In genomic region chr16:20359643-20360295, GRCm38 (mm10) we compare ENCODE assay signal across 35 mouse cellular contexts. TPM values are rescaled to one million over a fixed set of nuclear protein-coding genes. Genes with fewer than 3 reads are reported as not detected.
DNase-seq lines count a peak whose midpoint lies in the region; ATAC-seq and TF ChIP-seq lines count a peak whose summit lies in the region.
"Had no signal": no experiment of that assay in that cellular context is flagged by ENCODE, and none has a peak within 500 bp of the region (broad histone marks: within the 10 kb centered on the region; RNA-seq: fewer than 3 reads in every experiment).

No protein-coding gene starts in this region.

- intact Hi-C loops in gastrocnemius, postnatal 14 days (cut with DNase I; ENCODE audit: low total_unique reads), result no loop called here

- peaks cover 11 to 15% of the 10 kb centered on the region in 2 experiments; a peak in 3 of 4 replicates for H3K4me1 ChIP-seq in ES-E14 (ENCODE audit: control insufficient read depth in 2 of 2, insufficient read depth in 2 of 2, low read length in 2 of 2, poor library complexity in 1 of 2)
- H3K4me1 ChIP-seq: embryonic facial prominence, embryonic 12.5 days; hindbrain, embryonic 10.5 days; hindbrain, embryonic 15.5 days; kidney, embryonic 15.5 days; limb, embryonic 13.5 days; midbrain, embryonic 10.5 days; midbrain, embryonic 15.5 days had no signal

- peaks cover 28% of the 10 kb centered on the region for H3K36me3 ChIP-seq in ES-E14 (ENCODE audit: control insufficient read depth, insufficient read depth, low read length, poor library complexity, severe bottlenecking)

- DNase-seq in lung, postnatal 36 days, result peak; percentile 37
- DNase-seq in lung, postnatal 10 days, result no peak
- DNase-seq in ES-E14 (ENCODE audit: low read depth, low spot score), result no peak
- no peak for DNase-seq in gastrocnemius, postnatal 14 days
- no peak for DNase-seq in kidney, postnatal 4 days
- DNase-seq: adrenal gland, adult 8-10 months; cerebellum, adult 11 months; cerebellum, adult 9-11 months; embryo, embryonic 11 days; gastrocnemius, postnatal 36 days; heart, postnatal 10 days; kidney, adult 18-20 months; kidney, postnatal 25 days; liver, embryonic 13.5 days; lung, embryonic 14.5 days; right cerebral cortex, adult 18-20 months; thymus, adult 2 months; thymus, postnatal 36 days had no signal

- in situ Hi-C loops in ES-E14 (cut with MboI; ENCODE audit: low sequenced_read_pairs in 2 of 2, unreplicated experiment in 2 of 2), result no loop called here

- peak; percentile 71 for ATAC-seq in megakaryocyte, adult 5-6 weeks (ENCODE audit: poor library complexity, severe bottlenecking)
- ATAC-seq: forebrain, embryonic 14.5 days; inflammation-experienced regulatory T-cells, adult 6 months; midbrain, embryonic 15.5 days had no signal

- H3K9ac ChIP-seq in ES-E14 (ENCODE audit: insufficient read depth, low read depth, low read length, poor library complexity, severe bottlenecking), result peak overlapping the region; percentile 23; the same call in 1 of the 2 replicates
- H3K9ac ChIP-seq: embryonic facial prominence, embryonic 12.5 days; heart, embryonic 13.5 days; hindbrain, embryonic 15.5 days; kidney, embryonic 15.5 days; limb, embryonic 13.5 days; liver, embryonic 13.5 days; lung, embryonic 14.5 days; midbrain, embryonic 15.5 days had no signal

- no peaks in the 10 kb centered on the region for H3K9me3 ChIP-seq in ES-E14 (ENCODE audit: control insufficient read depth, insufficient read depth, low read depth, low read length)
- H3K9me3 ChIP-seq: embryonic facial prominence, embryonic 12.5 days; heart, embryonic 13.5 days; hindbrain, embryonic 10.5 days; hindbrain, embryonic 15.5 days; kidney, embryonic 15.5 days; limb, embryonic 13.5 days; liver, embryonic 13.5 days; midbrain, embryonic 10.5 days; midbrain, embryonic 15.5 days had no signal

- no peak overlapping the region for H3K4me3 ChIP-seq in ES-E14 (ENCODE audit: insufficient read depth in 1 of 2, low read depth in 1 of 2, low read length in 2 of 2, poor library complexity in 1 of 2, severe bottlenecking in 1 of 2)
- H3K4me3 ChIP-seq: embryonic facial prominence, embryonic 12.5 days; heart, embryonic 13.5 days; hindbrain, embryonic 10.5 days; hindbrain, embryonic 15.5 days; kidney, embryonic 15.5 days; layer of hippocampus, adult 2 months; left cerebral cortex, adult 2 months; limb, embryonic 13.5 days; liver, embryonic 13.5 days; midbrain, embryonic 10.5 days; midbrain, embryonic 15.5 days had no signal

- peak overlapping the region; percentile 59; the same call in 1 of the 2 replicates for H3K27ac ChIP-seq in ES-E14 (ENCODE audit: insufficient read depth, low read depth, low read length, poor library complexity, severe bottlenecking)
- H3K27ac ChIP-seq: embryonic facial prominence, embryonic 12.5 days; heart, embryonic 13.5 days; hindbrain, embryonic 10.5 days; hindbrain, embryonic 15.5 days; kidney, embryonic 15.5 days; layer of hippocampus, adult 2 months; left cerebral cortex, adult 2 months; limb, embryonic 13.5 days; liver, embryonic 13.5 days; macrophage; midbrain, embryonic 10.5 days; midbrain, embryonic 15.5 days had no signal

TF ChIP-seq in ES-E14, 5 proteins besides CTCF, POLR2A, EP300 and RAD21:
- no peak for TF ChIP-seq ZC3H11A (IDR thresholded peaks at IDR 0.05; ENCODE audit: borderline replicate concordance, low read depth, low read length)
- TF ChIP-seq MAFK (IDR thresholded peaks at IDR 0.05; ENCODE audit: insufficient read depth, low read depth, low read length), result no peak
- TF ChIP-seq ZNF384 (IDR thresholded peaks at IDR 0.05; ENCODE audit: low read depth, low read length), result no peak
- no peak for TF ChIP-seq CHD2 (IDR thresholded peaks at IDR 0.05; ENCODE audit: low read depth, low read length)
- no peak for TF ChIP-seq HCFC1 (IDR thresholded peaks at IDR 0.05; ENCODE audit: borderline replicate concordance, insufficient read depth, low read length)

RNA-seq across cellular contexts. Expression of gene Cyp2ab1, which starts 34.6 kb away (rescaled TPM):
- 0.36 and 0.79 TPM in 2 replicates for total RNA-seq in ES-E14 (2012; rRNA removed)
- total RNA-seq in megakaryocyte, adult 5-6 weeks (2015), result 9.3 and 9.5 TPM in 2 replicates
- 11.3 and 12.0 TPM in 2 replicates for total RNA-seq in megakaryocyte, adult 5-6 weeks (2017)
- total RNA-seq in gastrocnemius, postnatal 14 days (2021), result under 1 TPM in 1 of 2 experiments, not detected in 1; 0.18 TPM
- total RNA-seq: CH12.LX; layer of hippocampus, adult 2 months; layer of hippocampus, postnatal 14 days; left cerebral cortex, adult 2 months; left cerebral cortex, postnatal 25 days had no signal

RNA-seq across cellular contexts. Expression of gene Parl, which starts 57.6 kb away (rescaled TPM):
- total RNA-seq in ES-E14 (2012; rRNA removed), result 118 and 120 TPM in 2 replicates
- total RNA-seq in megakaryocyte, adult 5-6 weeks (2015), result 95.2 and 99.9 TPM in 2 replicates
- total RNA-seq in megakaryocyte, adult 5-6 weeks (2017), result 181 and 196 TPM in 2 replicates
- total RNA-seq in gastrocnemius, postnatal 14 days (2021), result 10 to 100 TPM; 76.8 to 81.8 TPM
